Mouse (Mus musculus): ENCODE data around the gene Gm21974.

- TF ChIP-seq CTCF (IDR thresholded peaks at IDR 0.05; ENCODE audit: low read depth, low read length) (no peak), GATA1 (IDR thresholded peaks at IDR 0.05; ENCODE audit: borderline replicate concordance, low read length) (no peak), TAL1 (conservative IDR thresholded peaks at IDR 0.05; ENCODE audit: low read depth, low read length) (no peak), POLR2AphosphoS5 (IDR thresholded peaks at IDR 0.05; ENCODE audit: insufficient replicate concordance, low read depth, low read length) (no peak)
These were observed 53.8 kb downstream of the Gm21974 start for GRCm38 (mm10) chr7:127841340-127842000.
